Mouse (Mus musculus) WW6 (cell line): ENCODE measurements around the gene Atf7.

Experiments
- DNase-seq: peaks from one replicate; pipeline ENCODE4 v3.0.0-alpha.2; 2013; ENCODE audit warnings: low read depth, low spot score

The Atf7 gene

GRCm38 (mm10) chr15:102500479-102500878, 124.8 kb downstream of the Atf7 start:
- DNase-seq = no peak

DNA sequence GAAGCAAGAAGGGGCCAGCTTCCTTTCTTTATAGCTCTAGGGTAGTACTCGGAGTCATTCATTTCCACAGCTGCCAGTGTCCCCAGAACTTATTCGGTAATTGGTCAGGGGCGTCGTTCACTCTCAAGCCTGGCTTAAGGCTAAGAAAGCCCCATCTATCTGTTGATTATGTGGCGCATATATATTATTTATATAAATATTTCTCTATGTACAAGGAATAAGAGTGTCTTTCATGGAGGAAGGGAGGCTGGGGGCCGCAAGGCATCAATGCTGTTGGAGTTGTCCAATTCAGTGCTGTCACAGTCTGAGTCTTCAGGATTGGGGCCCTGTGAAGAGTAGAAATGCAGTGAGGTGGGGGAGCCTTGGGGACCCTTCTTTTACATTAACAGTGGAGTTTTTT, 125.4 kb downstream of the Atf7 start:
- no peak for DNase-seq

- DNase-seq = no peak
Observed at GRCm38 (mm10) chr15:102499370-102499769, 125.9 kb downstream of the Atf7 start.

GRCm38 (mm10) chr15:102498322-102498721, 126.9 kb downstream of the Atf7 start:
- DNase-seq = no peak

DNA sequence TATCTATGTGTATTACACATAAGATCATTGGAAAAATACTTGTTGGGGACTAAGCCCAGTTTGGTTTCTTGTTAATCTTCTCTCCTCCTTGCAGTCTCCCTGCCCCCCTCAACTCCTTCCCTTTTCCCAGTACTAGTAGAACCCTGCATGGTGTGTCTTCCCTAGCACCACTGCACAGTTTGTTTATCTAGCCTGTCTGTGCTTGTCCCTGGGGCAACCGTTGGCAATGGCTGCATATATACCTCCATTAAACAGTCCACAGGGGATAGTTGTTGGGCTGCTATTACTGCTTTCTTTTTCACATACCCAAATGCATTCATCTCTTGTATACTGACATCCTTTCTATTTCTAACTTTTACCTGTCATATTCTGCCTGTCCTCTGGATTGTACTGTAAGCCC, 137.6 kb downstream of the Atf7 start:
- DNase-seq = no peak

DNA sequence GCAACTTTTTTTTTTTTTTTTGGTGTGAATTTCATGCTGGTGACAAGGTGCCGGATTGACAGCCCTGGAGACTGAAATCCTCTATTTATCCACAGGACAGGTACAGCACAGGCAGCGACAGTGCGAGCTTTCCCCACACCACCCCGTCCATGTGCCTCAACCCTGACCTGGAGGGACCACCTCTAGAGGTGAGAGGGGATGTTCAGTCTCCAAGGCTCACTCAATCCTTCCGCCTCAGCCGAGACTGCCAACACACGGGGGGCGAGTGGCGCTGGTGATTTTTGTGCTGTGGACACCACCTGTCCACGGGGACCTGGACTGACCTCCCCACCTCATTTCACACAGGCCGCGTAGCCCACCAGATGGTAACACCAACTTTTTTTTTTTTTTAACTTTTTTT, 139.4 kb downstream of the Atf7 start:
- DNase-seq = no peak

- DNase-seq = no peak
Observed at GRCm38 (mm10) chr15:102483136-102483535, 142.1 kb downstream of the Atf7 start.
